Mouse (Mus musculus) urinary bladder, adult 18-20 months (tissue): ENCODE measurements around the gene Ahnak.
"Not testable (repeated sequence)": the region's sequence is repeated elsewhere in the genome, so short reads cannot be mapped to it uniquely, and the experiment has no call there.

ENCODE experiments used
- DNase-seq, 2 experiments: peaks; one replicate each; pipeline ENCODE4 v3.0.0; 2022; ENCODE audit warnings: low spot score in 2 of 2, mixed read lengths in 2 of 2

The Ahnak gene

GRCm38 (mm10) chr19:8972491-8972890 is 16.6 kb upstream of the Ahnak start:
- not testable (repeated sequence) for DNase-seq

DNA sequence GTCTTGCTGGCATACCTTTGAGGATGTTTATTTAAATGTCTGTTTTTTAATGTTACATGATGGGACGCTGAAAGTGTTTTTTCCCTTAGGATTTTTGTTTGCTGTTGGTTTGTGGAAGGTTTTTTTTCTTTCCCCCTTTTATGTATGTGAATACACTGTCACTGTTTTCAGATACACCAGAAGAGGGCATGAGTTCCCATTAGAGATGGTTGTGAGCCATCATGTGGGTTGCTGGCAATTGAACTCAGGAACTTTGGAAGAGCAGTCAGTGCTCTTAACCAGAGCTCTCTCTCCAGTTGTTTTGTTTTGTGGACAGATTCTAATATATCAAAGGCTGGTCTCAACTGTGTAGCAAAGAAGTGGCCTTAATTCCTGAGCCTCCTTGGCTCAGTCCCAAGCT is 14.4 kb upstream of the Ahnak start:
- no peak for DNase-seq

DNA sequence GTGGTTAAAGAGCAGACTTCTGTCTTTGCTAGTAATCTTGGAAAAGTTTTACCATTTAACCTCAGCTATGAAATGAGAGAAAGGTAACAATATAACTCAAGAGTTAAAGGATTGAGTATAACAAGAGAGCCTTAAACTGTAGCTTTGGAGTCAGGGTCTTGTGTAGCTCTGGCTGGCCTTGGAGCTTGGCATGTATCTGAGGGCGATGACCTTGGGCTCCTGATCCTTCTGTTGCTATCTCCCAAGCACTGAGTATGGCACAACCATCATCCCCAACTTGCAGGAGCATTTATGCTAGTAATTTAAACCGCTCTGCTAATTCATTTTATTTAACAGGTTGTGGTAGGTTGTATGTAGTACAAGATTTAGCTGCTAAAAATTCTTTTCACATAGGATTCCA is 13.6 kb upstream of the Ahnak start:
- DNase-seq: no peak

GRCm38 (mm10) chr19:8976535-8976934 is 12.5 kb upstream of the Ahnak start:
- DNase-seq: no peak

DNA sequence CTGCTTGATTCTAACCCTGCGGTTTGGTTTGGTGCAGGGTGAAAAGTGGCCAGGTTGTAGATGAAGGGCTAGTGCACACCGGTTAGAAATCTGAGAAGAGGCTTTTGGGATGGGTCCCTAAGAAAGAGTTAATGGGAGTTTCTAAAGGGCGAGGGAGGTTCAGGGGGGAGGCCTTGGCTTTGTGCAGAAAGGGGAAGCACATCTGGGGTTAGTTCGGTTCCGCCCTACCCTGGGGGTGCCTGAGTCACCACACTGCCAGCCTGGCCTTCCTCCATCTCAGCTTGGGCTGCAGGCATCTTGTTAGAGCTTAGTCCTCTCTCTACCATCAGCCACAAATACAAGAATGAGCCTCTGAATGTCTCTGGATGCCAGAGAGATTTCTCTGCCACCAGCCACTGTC is 8.3 kb upstream of the Ahnak start:
- DNase-seq: no peak

- DNase-seq: no peak
These were observed 7.5 kb upstream of the Ahnak start for GRCm38 (mm10) chr19:8981450-8982168.

- no peak for DNase-seq
These were observed 6.6 kb upstream of the Ahnak start for GRCm38 (mm10) chr19:8982303-8983149.

GRCm38 (mm10) chr19:8983150-8983650 is 5.9 kb upstream of the Ahnak start:
- peak in 1 of 2 experiments; percentile 62 for DNase-seq

GRCm38 (mm10) chr19:8984255-8984868 is 4.7 kb upstream of the Ahnak start:
- no peak for DNase-seq

GRCm38 (mm10) chr19:8985891-8986290 is 3.2 kb upstream of the Ahnak start:
- DNase-seq: no peak

DNA sequence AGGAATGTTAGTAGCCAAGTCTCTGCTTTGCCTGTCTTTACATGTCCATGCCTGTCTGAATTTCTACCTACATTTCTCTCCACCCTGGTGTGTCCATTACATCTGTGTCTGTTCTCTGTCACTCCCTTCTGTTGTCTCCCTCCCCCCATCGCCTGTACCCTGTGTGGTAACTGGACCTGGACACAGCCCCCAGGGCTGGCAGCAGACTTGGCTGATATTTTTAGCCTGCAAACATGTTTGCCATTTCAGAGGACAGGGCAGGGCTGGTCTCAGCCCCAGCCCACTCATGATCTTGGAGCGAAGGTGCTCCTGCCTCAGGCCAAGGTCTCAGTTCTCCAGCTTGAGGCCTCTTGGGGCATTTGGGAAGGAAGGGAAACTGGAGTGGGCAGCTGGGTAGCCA is 1.3 kb upstream of the Ahnak start:
- DNase-seq: no peak

DNA sequence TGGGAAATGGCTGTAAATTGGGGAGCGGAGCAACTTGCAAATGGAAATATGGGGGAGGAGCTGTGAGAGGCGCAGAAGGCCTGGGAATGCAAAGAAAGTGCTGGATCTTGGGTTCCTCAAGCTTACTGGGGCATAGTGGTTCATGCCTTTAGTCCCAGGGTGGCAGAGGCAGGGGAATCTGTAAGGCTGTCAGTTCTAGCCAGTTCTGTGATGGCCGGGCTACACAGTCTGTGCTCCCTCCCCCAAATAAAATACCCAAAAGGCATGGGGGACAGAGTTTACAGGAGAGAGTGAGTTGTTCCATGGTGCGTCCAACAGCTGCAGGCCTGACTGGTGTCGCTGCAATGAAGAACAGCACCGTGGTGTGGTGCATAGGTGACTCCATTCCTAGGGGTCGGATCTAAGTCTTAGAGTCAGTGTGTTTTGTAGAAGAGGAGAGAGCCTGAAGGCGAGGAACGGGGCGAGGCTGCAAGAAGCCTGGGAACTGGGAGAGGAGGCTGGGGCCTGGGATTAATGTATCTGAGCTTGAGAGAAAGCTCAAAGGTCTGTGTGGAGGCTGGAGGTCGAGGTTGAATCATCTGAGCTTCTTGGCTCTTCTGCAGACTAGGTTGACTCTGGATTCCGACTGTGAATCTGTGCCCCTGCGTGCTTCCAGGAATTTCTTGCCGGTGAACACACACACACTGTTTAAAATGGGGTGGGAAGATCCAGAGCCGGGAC is 578 bp upstream of the Ahnak start:
- no peak for DNase-seq

DNA sequence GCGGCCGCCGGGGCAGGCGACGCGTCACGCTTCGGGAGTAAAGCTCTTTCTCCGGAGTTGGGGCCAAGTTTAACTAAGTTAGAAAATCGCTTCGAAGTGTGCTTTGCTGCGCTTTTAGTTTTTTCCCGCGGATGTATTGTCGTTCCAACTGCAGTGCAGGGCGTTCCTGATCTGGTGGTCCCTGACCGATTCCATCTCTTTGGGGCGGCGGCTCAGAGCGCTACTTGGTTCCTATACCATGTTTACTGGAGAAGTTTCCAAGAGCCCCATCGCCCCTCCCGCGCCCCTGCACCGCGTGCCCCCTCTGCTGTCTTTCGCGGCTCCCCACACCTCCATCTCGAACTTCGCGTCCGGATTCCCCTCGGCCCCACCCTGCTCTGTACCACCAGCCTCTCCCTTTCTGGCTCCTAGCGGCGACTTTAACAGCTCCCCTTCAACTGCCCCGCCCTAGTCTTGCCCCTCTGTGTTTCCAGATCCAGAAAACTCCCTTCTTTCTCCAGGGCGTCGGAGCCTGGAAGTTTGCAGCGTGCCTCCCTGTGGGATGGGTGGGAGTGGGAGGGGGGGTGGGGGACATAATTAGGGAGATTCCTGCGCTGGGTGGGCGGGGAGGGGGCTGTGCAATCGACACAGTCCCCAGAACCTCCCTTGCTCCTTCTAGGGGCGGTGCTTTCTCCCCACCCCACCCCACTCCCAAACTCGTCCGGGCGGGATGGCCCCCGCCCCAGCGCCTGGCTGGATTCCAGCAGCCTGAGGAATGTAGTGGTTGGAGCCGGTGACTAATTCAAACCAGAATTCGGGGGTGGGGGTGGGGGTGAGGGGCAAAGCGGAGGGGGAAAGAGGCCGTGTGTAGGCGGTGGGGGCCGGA is 715 bp downstream of the Ahnak start:
- DNase-seq: peak; percentile 88 to 92

- DNase-seq: peak in 1 of 2 experiments; percentile 30
These were observed 1.5 kb downstream of the Ahnak start for GRCm38 (mm10) chr19:8990432-8991102.

GRCm38 (mm10) chr19:8991245-8991870 is 2.3 kb downstream of the Ahnak start:
- no peak for DNase-seq

GRCm38 (mm10) chr19:8991871-8992735 is 3.0 kb downstream of the Ahnak start:
- no peak for DNase-seq

DNA sequence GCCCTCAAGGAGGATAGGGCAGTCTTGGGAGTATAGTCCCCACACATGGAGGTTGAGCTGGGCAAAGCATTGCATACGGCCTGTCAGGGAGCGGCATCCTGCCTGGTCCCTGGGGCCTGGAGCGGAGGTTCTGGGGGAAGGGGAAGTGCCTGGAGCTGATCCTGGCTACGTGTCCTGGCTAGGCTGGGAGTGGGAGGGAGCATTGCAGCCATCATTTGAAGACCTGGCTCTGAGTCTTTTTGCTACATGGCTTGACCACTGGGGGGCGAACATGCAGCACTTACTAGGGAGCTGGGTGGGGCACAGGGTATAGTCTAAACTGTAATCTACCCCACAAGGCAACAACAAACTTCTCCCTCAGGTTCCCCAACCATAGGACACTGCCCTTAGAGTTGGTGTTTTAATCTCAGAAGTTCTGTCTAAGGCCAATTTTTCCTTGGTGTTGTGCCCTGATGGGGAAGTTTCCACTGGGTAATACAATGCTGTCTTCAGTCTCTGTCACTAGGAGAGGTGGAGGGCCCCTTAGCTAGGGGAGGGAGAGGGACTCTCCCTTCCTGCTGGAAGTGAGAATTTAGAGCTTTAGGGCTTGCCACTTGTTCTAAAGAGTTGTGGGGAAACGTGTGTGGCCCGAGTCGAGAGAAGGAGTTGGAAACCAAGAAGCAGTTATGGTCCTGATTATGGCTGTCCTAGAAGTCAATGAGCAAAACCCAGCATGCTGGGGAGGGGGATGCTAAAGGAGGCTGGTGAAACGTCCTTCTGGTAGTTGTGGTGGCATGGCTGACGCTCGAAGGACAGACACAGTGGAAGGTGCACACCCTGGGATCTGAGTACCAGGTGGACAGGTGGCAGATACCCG is 3.9 kb downstream of the Ahnak start:
- DNase-seq: peak; percentile 75 to 86

DNA sequence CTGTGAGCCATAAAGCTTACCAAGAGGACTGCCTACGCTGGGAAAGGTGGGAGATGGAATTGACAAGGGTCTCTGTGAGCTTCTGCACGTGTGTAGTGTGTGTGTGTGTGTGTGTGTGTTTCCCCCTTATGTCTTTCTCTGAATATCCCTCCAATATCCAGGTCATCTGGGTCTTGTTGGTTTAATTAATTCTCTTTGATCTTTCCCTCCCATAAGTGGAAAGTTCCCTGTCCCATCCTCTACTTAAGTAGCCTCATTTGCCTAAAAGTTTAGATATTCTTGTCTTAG is 4.5 kb downstream of the Ahnak start:
- DNase-seq: no peak
